Mouse (Mus musculus): ENCODE measurements around the gene Wdfy2.
A peak's percentile ranks its signal among the peaks of the same experiment; 100 is the strongest.

Gene Wdfy2

GRCm38 (mm10) chr14:62844226-62844625 lies 6.7 kb downstream of the Wdfy2 start:
- no peak for DNase-seq (ENCODE audit: low spot score)

DNA sequence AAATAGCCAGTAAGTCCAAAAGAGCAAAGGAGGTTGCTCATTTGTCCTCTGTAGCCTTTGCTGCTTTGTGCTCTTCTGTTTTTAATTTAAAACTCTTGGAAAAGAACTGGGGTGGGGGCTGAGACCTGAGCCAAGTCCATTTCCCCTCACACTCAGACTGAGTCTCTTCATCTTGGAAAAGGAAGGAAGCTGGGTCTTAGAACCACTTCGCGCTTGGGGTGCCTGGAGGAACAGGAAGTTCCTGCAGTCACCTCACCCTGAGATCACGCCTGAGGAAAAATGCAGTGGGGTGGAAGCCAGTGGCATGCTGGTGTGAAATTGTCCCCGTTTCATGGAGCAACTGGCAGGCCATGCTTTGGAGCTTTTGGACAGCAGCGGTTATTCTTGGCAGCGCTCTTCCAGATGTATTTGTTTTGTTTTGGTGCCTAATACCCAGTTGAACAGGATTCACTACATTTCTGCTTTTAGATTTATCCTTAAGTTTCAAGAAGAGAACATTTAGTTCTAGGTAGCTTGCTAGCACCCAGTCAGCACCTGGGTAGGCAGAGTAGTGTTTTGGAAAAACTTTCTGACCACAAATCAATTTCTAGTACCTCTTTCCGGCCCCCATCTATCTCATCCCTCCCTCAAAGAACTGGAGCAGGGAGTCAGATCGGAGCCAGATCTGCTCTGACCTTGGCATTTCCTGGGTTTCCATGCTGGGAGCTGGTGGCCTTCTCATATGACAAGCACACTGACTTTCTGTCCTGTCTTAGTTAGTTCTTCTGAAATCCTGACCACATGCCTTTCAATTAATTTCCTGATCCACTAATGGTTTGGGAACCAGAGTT lies 7.7 kb downstream of the Wdfy2 start:
- no peak for DNase-seq (ENCODE audit: low spot score)

- no peak for DNase-seq (ENCODE audit: low spot score)
Observed at GRCm38 (mm10) chr14:62850980-62851379, 13.5 kb downstream of the Wdfy2 start.

DNA sequence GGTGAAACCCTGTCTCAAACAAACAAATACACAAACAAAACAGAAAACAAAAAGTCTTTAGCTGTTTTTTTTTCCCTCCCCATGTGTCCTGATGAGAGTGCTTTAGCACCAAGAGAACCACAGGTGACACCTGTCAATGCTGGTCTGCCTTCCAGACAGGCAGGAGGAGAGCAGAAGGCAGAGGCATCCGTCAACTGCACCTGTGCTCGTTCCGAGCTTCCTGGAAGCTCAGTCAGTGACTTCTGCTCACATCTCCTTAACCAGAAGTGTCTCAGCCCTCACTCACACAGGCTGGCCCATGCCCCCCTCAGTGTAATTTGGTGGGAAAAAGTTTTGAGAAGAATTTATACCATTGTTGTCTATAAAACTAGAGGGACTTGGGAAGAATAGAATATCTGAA lies 15.4 kb downstream of the Wdfy2 start:
- DNase-seq (ENCODE audit: low spot score) = no peak

- DNase-seq (ENCODE audit: low spot score) = no peak
Observed at GRCm38 (mm10) chr14:62855077-62855835, 17.8 kb downstream of the Wdfy2 start.

GRCm38 (mm10) chr14:62855863-62856262 lies 18.4 kb downstream of the Wdfy2 start:
- no peak for DNase-seq (ENCODE audit: low spot score)

GRCm38 (mm10) chr14:62856490-62856889 lies 19.0 kb downstream of the Wdfy2 start:
- no peak for DNase-seq (ENCODE audit: low spot score)

DNA sequence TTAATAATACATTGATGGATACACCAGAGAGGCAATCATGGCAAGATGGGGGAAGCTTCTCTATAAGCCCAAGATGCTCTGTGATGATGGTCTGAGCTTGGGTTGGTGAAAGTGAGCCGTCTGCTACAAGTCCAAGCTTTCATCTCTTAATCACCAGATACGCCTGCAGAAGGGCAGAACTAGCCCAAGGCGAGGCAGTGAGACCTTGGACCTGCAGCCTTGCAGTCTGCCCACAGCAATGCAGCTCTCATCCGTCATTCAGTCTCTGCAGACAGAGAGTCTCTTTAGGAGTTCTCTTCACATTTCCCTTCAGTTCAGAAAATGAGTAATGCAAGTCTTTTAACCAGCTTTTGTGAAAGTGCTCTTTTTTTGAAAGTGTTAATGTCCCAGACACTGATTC lies 20.4 kb downstream of the Wdfy2 start:
- DNase-seq (ENCODE audit: low spot score) = no peak

GRCm38 (mm10) chr14:62858311-62858710 lies 20.8 kb downstream of the Wdfy2 start:
- DNase-seq (ENCODE audit: low spot score) = no peak

DNA sequence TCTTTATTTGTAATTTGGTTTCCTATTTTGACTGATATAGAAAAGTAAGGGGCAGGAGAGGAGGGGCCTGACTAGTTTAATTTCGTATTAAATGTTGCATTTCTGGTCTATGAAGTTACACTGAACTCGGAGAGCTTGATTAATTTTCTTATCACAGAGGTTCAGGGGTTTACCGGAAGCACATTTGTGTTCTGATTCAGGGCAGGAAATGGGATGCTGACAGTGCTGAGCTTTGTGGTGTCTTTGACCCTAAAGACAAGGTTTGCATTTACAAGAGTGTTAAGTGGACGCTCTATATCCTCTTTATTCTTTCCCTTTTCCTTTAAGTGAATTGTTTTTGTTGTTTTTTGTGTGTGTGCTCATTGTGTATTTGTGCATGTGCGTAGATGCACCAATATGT lies 25.1 kb downstream of the Wdfy2 start:
- DNase-seq (ENCODE audit: low spot score) = no peak

- DNase-seq (ENCODE audit: low spot score) = no peak
Observed at GRCm38 (mm10) chr14:62864254-62864653, 26.8 kb downstream of the Wdfy2 start.

DNA sequence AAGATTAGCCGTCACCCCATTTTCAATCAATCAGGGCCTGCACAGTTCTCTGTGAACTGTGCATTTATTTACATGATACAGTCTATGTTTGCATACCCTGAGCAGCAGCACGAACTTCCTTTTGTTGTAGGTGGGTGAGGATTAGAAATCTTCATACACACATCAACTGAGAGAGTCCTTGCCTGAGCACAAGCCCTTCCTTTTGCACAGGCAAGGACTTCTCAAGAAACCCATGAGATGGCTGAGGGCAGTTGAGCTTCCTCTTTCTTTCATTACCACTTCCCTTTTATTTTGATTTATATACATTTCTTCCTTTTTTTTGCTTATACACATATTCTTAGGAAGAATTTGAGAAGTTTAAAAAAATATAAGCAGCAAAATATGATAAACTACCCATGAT lies 27.9 kb downstream of the Wdfy2 start:
- DNase-seq (ENCODE audit: low spot score) = no peak

- no peak for DNase-seq (ENCODE audit: low spot score)
Observed at GRCm38 (mm10) chr14:62867069-62867468, 29.6 kb downstream of the Wdfy2 start.

- no peak for DNase-seq (ENCODE audit: low spot score)
Observed at GRCm38 (mm10) chr14:62867576-62867975, 30.1 kb downstream of the Wdfy2 start.

- no peak for DNase-seq (ENCODE audit: low spot score)
Observed at GRCm38 (mm10) chr14:62868254-62868653, 30.8 kb downstream of the Wdfy2 start.

- no peak for DNase-seq (ENCODE audit: low spot score)
Observed at GRCm38 (mm10) chr14:62870238-62870638, 32.8 kb downstream of the Wdfy2 start.

- no peak for DNase-seq (ENCODE audit: low spot score)
Observed at GRCm38 (mm10) chr14:62871431-62871830, 34.0 kb downstream of the Wdfy2 start.

DNA sequence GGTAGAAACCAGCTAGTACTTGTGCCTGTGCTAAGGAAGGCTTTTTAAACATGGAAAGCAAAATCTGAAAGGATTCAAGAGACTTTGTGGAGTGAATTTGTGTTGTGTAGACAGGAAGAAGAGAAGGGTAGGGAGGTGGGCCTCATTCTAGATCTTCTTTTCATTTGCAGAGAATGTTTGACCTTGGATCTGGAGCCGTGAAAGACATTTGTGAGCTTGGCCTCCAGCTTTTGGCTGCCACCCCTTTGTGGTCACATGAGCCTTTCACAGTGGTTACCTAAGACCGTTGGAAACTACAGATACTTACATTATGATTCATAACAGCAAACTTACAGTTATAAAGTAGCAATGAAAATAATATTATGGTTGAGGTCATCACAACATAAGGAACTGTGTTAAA lies 34.5 kb downstream of the Wdfy2 start:
- no peak for DNase-seq (ENCODE audit: low spot score)

GRCm38 (mm10) chr14:62873820-62874219 lies 36.3 kb downstream of the Wdfy2 start:
- no peak for DNase-seq (ENCODE audit: low spot score)

DNA sequence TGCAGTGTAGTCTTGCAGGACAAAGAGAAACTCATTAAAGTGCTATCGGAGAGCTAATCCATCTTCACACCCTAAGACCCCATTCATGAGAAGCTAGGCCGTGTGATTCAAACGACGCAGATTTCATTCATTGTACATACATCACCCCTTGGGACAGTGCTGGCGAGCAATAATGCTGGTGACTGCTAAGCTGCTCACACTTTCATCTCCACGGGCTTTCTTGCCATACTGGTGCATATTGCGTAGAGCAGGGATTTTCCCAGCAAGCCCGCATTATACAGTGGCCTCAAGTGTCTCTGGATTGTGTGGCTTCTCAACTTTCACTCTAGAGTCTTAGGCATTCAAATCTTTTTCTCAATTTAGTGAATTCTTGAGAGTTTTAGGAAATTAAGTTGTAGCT lies 36.9 kb downstream of the Wdfy2 start:
- DNase-seq (ENCODE audit: low spot score) = no peak

- DNase-seq (ENCODE audit: low spot score) = peak; percentile 21
Observed at GRCm38 (mm10) chr14:62878076-62878475, 40.6 kb downstream of the Wdfy2 start.

GRCm38 (mm10) chr14:62878634-62879430 lies 41.4 kb downstream of the Wdfy2 start:
- DNase-seq (ENCODE audit: low spot score) = no peak

DNA sequence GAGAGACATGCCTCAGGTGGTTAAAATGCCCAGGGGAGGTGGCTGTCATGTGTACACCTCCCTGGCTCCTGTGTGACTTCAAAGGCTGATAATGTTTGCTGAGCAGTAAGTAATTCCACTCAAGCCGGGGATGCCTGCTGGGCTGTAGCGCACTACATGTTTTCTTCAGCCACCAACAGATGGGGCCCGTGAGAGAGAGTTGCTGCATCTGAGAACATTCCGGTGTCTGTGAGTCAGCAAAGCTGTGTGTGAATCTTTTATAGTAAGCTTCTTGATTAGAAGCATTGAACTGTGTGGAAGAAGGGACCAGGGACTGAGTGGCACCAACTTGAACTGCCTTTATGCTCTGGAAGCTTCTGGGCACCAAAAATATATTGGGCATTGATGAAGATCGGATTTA lies 42.0 kb downstream of the Wdfy2 start:
- DNase-seq (ENCODE audit: low spot score) = peak; percentile 32

All from spleen, adult 12 weeks (tissue).